Mouse (Mus musculus) liver, embryonic 11.5 days (tissue): ENCODE results near the gene F830045P16Rik. TPM values are rescaled to one million over a fixed set of nuclear protein-coding genes. Genes with fewer than 3 reads are reported as not detected.
A peak's percentile ranks its signal among the peaks of the same experiment; 100 is the strongest.
"Not testable (repeated sequence)": the region's sequence is repeated elsewhere in the genome, so short reads cannot be mapped to it uniquely, and the experiment has no call there.

Experiments
- ATAC-seq: fragments of 200-750 bp; cut with Nextera tagmentation; replicated peaks from 2 replicates; pipeline ENCODE4 v1.8.0; 2017; ENCODE audit warnings: moderate number of reproducible peaks, mild to moderate bottlenecking, moderate TSS enrichment, moderate library complexity; ENCODE audit not compliant: low FRiP score
- DNase-seq: peaks from one replicate; pipeline ENCODE4 v3.0.0-alpha.2; 2017; ENCODE audit warnings: low spot score
- H3K27ac ChIP-seq: fragments of 300-500 bp; sonication (generic); 2 replicates; pipeline ENCODE4 v1.5.1; 2014; ENCODE audit warnings: mild to moderate bottlenecking, low read depth, low read length, control low read depth
- H3K27me3 ChIP-seq: fragments of 300-500 bp; sonication (generic); replicated peaks from 2 replicates; pipeline ENCODE4 v1.6.1; 2014; ENCODE audit warnings: low read length, mixed read lengths; ENCODE audit not compliant: control insufficient read depth, insufficient read depth
- H3K36me3 ChIP-seq: fragments of 300-500 bp; sonication (generic); 2 replicates; pipeline ENCODE4 v1.6.1; 2014; ENCODE audit warnings: mild to moderate bottlenecking, low read length, moderate library complexity, mixed read lengths; ENCODE audit not compliant: control insufficient read depth, insufficient read depth
- H3K4me1 ChIP-seq: fragments of 300-500 bp; sonication (generic); replicated peaks from 2 replicates; pipeline ENCODE4 v1.6.1; 2014; ENCODE audit warnings: low read length, mixed read lengths; ENCODE audit not compliant: control insufficient read depth, insufficient read depth
- H3K4me2 ChIP-seq: fragments of 300-500 bp; sonication (generic); 2 replicates; pipeline ENCODE4 v1.6.1; 2014; ENCODE audit warnings: mild to moderate bottlenecking, control low read depth, moderate library complexity
- H3K4me3 ChIP-seq: fragments of 300-500 bp; sonication (generic); 2 replicates; pipeline ENCODE4 v1.5.1; 2014; ENCODE audit warnings: low read depth, low read length, control low read depth
- H3K9ac ChIP-seq: fragments of 300-500 bp; sonication (generic); 2 replicates; pipeline ENCODE4 v1.6.1; 2014; ENCODE audit warnings: low read depth, low read length, control low read depth
- H3K9me3 ChIP-seq: fragments of 300-500 bp; sonication (generic); 2 replicates; pipeline ENCODE4 v1.6.1; 2016; ENCODE audit warnings: low read length, inconsistent platforms, mixed read lengths; ENCODE audit not compliant: control insufficient read depth
- WGBS: fragments of 180-500 bp; shearing (Covaris S2); extraction: QIAGEN DNeasy Blood & Tissue Kit; methylation state at CpG from one replicate; pipeline ENCODE4 v1.1.7; 2014; 5-methylcytosine and 5-hydroxymethylcytosine counted together
- polyA plus RNA-seq: library from polyadenylated mRNA; unstranded; fragments of >200 nt; fragmentation: Nextera tagmentation; extraction: Ambion mirVana; gene quantifications from 2 replicates; pipeline ENCODE4 v1.2.1, GENCODE M21; 2014

Gene F830045P16Rik
- polyA plus RNA-seq, 1 experiment from 2014 or later, result not detected

DNA sequence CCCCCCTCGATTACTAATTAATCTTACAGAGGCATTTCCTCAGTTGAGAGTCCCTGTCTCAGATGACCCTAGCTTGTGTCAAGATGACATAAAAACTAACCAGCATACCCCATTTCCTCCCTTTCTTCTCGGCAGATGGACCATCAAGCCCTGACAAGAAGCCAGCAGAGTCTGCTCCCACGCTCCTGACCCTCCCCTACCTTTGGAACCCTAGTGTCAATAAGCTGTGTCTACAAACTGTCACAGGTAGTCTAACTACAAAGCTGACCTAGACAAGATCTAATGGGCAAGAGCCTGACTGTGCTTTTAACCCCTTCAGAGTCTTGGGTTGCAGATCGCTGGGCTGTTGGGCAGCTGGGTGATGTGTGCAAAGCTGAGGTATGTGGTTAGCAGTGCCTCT, 10.1 kb downstream of the F830045P16Rik start:
- DNase-seq (no peak), ATAC-seq (peak; percentile 68)
- 62% methylated on average over 4 of the region's 4 CpGs for WGBS
- H3K27me3 ChIP-seq, result no peaks in the 10 kb centered on the region
- no peak overlapping the region for H3K9ac ChIP-seq
- no peaks in the 10 kb centered on the region for H3K36me3 ChIP-seq
- H3K9me3 ChIP-seq, result no peaks in the 10 kb centered on the region
- H3K4me1 ChIP-seq, result no peaks in the 10 kb centered on the region
- H3K4me3 ChIP-seq, result no peak overlapping the region
- H3K27ac ChIP-seq, result no peak overlapping the region
- H3K4me2 ChIP-seq, result no peak overlapping the region

DNA sequence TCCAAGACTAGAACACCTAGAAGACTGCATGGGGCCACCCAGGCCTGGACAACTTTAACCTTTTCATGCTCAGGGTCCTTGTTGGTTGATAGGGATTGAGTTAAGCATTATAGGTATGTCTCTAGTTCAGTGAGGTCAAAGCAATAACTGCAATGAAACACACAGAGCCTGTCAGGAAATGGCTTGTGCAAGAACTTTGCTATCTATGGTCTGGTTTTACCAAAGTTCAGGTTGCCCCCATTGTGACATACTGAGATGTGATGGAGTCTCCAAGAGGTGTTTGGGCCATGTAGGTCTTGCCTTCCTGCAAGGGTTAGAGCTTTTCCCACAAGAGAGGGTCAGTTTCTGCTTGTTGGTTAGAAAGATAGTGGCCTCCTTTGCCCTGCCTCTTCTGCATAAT, 10.8 kb downstream of the F830045P16Rik start:
- H3K4me3 ChIP-seq, result no peak overlapping the region
- H3K4me2 ChIP-seq, result no peak overlapping the region
- no peak for ATAC-seq
- no peak overlapping the region for H3K9ac ChIP-seq
- DNase-seq, result no peak
- no peaks in the 10 kb centered on the region for H3K4me1 ChIP-seq
- H3K36me3 ChIP-seq, result no peaks in the 10 kb centered on the region
- H3K27ac ChIP-seq, result no peak overlapping the region
- no peaks in the 10 kb centered on the region for H3K9me3 ChIP-seq
- no peaks in the 10 kb centered on the region for H3K27me3 ChIP-seq

DNA sequence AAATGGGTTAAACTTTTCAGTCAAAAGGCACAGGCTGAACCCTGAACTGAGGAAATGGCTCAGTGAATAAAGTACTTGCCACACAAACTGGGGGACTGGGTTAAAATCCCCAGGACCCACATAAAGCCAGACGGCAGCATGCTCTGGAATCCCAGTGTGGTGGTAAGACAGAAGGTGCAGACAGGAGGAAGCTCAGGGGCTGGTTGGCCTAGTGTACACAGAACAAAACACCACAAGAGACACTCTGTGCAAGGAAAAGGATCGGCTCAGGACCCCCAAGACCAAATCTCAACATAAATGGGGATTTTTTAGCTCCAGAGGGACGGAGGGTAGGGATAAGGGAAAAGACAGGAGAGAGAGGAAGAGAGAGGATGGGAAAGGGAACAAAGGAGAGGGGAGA, 17.9 kb downstream of the F830045P16Rik start:
- WGBS, result 78% methylated on average over 3 of the region's 3 CpGs
- Histone ChIP-seq H3K27me3 (no peaks in the 10 kb centered on the region), H3K36me3 (no peaks in the 10 kb centered on the region), H3K4me2 (no peak overlapping the region), H3K9ac (no peak overlapping the region), H3K9me3 (no peaks in the 10 kb centered on the region), H3K27ac (no peak overlapping the region), H3K4me1 (no peaks in the 10 kb centered on the region), H3K4me3 (no peak overlapping the region)
- no peak for ATAC-seq
- DNase-seq, result no peak

- peak overlapping the region; percentile 52; the same call in 1 of the 2 replicates for H3K27ac ChIP-seq
These were observed 21.2 kb downstream of the F830045P16Rik start for GRCm38 (mm10) chr2:129514923-129515920.

GRCm38 (mm10) chr2:129514401-129514667, 22.1 kb downstream of the F830045P16Rik start:
- no peak overlapping the region; the same call in 1 of the 2 replicates for H3K27ac ChIP-seq
- no peak overlapping the region for H3K4me3 ChIP-seq
- no peak overlapping the region for H3K4me2 ChIP-seq
- ATAC-seq, result no peak; the same call in 1 of the 2 replicates
- no peaks in the 10 kb centered on the region for H3K36me3 ChIP-seq
- H3K9ac ChIP-seq, result no peak overlapping the region
- H3K27me3 ChIP-seq, result no peaks in the 10 kb centered on the region
- H3K4me1 ChIP-seq, result no peaks in the 10 kb centered on the region
- no peaks in the 10 kb centered on the region for H3K9me3 ChIP-seq
- no peak for DNase-seq

More at GRCm38 (mm10) chr2:129514923-129515920, 21.2 kb downstream of the F830045P16Rik start:
- WGBS, result 53% methylated on average over 16 of the region's 16 CpGs
- H3K4me3 ChIP-seq, result no peak overlapping the region
- no peaks in the 10 kb centered on the region for H3K4me1 ChIP-seq
- DNase-seq (no peak), ATAC-seq (no peak)
- no peaks in the 10 kb centered on the region for H3K9me3 ChIP-seq
- H3K27me3 ChIP-seq, result no peaks in the 10 kb centered on the region
- no peak overlapping the region for H3K4me2 ChIP-seq
- H3K36me3 ChIP-seq, result no peaks in the 10 kb centered on the region
- H3K9ac ChIP-seq, result no peak overlapping the region

GRCm38 (mm10) chr2:129513546-129514400, 22.6 kb downstream of the F830045P16Rik start:
- no peak for DNase-seq
- ATAC-seq, result no peak; the same call in 1 of the 2 replicates
- Histone ChIP-seq H3K36me3 (no peaks in the 10 kb centered on the region), H3K4me2 (no peak overlapping the region), H3K27ac (no peak overlapping the region; the same call in 1 of the 2 replicates), H3K4me1 (no peaks in the 10 kb centered on the region), H3K9me3 (no peaks in the 10 kb centered on the region), H3K4me3 (no peak overlapping the region), H3K9ac (no peak overlapping the region), H3K27me3 (no peaks in the 10 kb centered on the region)
- WGBS, result 64% methylated on average over 6 of the region's 6 CpGs

DNA sequence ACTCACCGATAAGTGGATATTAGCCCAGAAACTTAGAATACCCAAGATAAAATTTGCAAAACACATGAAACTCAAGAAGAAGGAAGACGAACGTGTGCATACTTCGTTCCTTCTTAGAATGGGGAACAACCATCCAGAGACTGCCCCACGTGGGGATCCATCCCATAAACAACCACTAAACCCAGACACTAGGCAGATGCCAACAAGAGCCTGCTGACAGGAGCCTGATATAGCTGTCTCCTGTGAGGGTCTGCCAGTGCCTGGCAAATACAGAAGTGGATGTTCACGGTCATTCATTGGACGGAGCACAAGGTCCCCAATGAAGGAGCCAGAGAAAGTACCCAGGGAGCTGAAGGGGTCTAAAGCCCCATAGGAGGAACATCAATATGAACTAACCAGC, 24.3 kb downstream of the F830045P16Rik start:
- H3K4me3 ChIP-seq, H3K9ac ChIP-seq, H3K27me3 ChIP-seq, DNase-seq, H3K36me3 ChIP-seq, ATAC-seq, H3K9me3 ChIP-seq, H3K4me2 ChIP-seq, H3K27ac ChIP-seq, H3K4me1 ChIP-seq: not testable (repeated sequence)
- WGBS, result 65% methylated on average over 7 of the region's 7 CpGs

DNA sequence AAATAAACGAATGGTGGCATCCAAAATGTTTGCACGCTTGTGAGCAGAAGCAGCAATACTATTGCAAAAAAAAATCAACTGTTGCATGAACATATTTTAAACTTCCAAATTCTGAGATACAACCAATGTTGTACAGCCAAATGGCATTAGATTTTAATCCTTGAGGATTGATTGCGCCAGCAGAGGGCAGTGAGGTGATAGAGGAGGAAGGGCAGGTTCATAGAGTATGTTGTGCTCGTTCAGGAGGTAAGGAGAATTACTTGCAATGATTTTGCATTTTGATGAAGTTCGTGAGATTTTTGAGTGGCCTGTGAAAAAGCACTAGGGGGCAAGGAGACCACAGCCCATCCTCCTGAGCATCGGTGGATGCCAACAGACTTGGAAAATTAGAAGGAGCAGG, 33.8 kb downstream of the F830045P16Rik start:
- ATAC-seq, result no peak
- no peak overlapping the region for H3K4me2 ChIP-seq
- no peaks in the 10 kb centered on the region for H3K4me1 ChIP-seq
- H3K27ac ChIP-seq, result no peak overlapping the region
- no peaks in the 10 kb centered on the region for H3K27me3 ChIP-seq
- no peak overlapping the region for H3K9ac ChIP-seq
- no peaks in the 10 kb centered on the region for H3K36me3 ChIP-seq
- DNase-seq, result no peak
- no peaks in the 10 kb centered on the region for H3K9me3 ChIP-seq
- 23% methylated on average over 6 of the region's 6 CpGs for WGBS
- H3K4me3 ChIP-seq, result no peak overlapping the region
